11 mouse cellular contexts compared by ENCODE assay signal in genomic region chr9:57601353-57601706, GRCm38 (mm10). TPM values are rescaled to one million over a fixed set of nuclear protein-coding genes. Genes with fewer than 3 reads are reported as not detected.
DNase-seq lines count a peak whose midpoint lies in the region; ATAC-seq and TF ChIP-seq lines count a peak whose summit lies in the region.
"Had no signal": no experiment of that assay in that cellular context is flagged by ENCODE, and none has a peak within 500 bp of the region (broad histone marks: within the 10 kb centered on the region; RNA-seq: fewer than 3 reads in every experiment).

No protein-coding gene starts in this region.

- no peak for TF ChIP-seq POLR2A in heart, adult 2 months (IDR thresholded peaks at IDR 0.05; ENCODE audit: insufficient read depth, low read depth, low read length)

- peaks cover 63% of the 10 kb centered on the region for H3K4me1 ChIP-seq in heart, embryonic 10.5 days
- 0 out of 2 replicates have a peak, but pooled peaks cover 2% of the 10 kb centered on the region for H3K4me1 ChIP-seq in heart, adult 2 months (ENCODE audit: control insufficient read depth, insufficient read depth, low read length)
- H3K4me1 ChIP-seq in liver, embryonic 11.5 days (replicated peaks; ENCODE audit: control insufficient read depth, insufficient read depth, low read length) = peaks cover 15% of the 10 kb centered on the region

- H3K36me3 ChIP-seq in heart, embryonic 10.5 days = peaks cover under 1% of the 10 kb centered on the region; the same call in 1 of the 2 replicates
- H3K36me3 ChIP-seq in heart, adult 2 months (ENCODE audit: control insufficient read depth, insufficient read depth, low read length) = no peaks in the 10 kb centered on the region
- no peaks in the 10 kb centered on the region for H3K36me3 ChIP-seq in liver, embryonic 11.5 days (ENCODE audit: control insufficient read depth, insufficient read depth, low read length)
- H3K36me3 ChIP-seq: limb, embryonic 10.5 days had no signal

- peak overlapping the region; percentile 68 for H3K27ac ChIP-seq in heart, embryonic 10.5 days
- no peak overlapping the region; the same call in 1 of the 2 replicates for H3K27ac ChIP-seq in heart, adult 2 months
- no peak overlapping the region for H3K27ac ChIP-seq in liver, embryonic 11.5 days (ENCODE audit: low read depth, low read length)
- H3K27ac ChIP-seq: limb, embryonic 10.5 days had no signal

- no peak for DNase-seq in heart, embryonic 10.5 days (ENCODE audit: low spot score)
- DNase-seq in heart, adult 2 months = no peak
- peak; percentile 86 for DNase-seq in 3134 (ENCODE audit: extremely low read depth, insufficient read length, low spot score)
- peak; percentile 92 for DNase-seq in brain, adult 2 months (ENCODE audit: low read depth, low spot score)
- peak; percentile 62 to 76 for DNase-seq in layer of hippocampus, postnatal 36 days
- DNase-seq in T-cell, adult 2 months (ENCODE audit: low spot score) = no peak
- no peak for DNase-seq in urinary bladder, postnatal 4 days (ENCODE audit: low spot score in 2 of 2)
- no peak for DNase-seq in liver, embryonic 11.5 days (ENCODE audit: low spot score)

- TF ChIP-seq CTCF in heart, adult 2 months (IDR thresholded peaks at IDR 0.05) = no peak

- TF ChIP-seq EP300 in heart, adult 2 months (IDR thresholded peaks at IDR 0.05; ENCODE audit: insufficient read depth, low read depth, low read length) = no peak

- peaks cover 17% of the 10 kb centered on the region for H3K27me3 ChIP-seq in heart, embryonic 10.5 days (ENCODE audit: insufficient read depth, poor library complexity, severe bottlenecking)
- peaks cover 4% of the 10 kb centered on the region for H3K27me3 ChIP-seq in heart, adult 2 months (ENCODE audit: control insufficient read depth, insufficient read depth, low read length)
- peaks cover 18% of the 10 kb centered on the region for H3K27me3 ChIP-seq in liver, embryonic 11.5 days (replicated peaks; ENCODE audit: control insufficient read depth, insufficient read depth, low read length)

- H3K79me2 ChIP-seq in heart, adult 2 months (replicated peaks; ENCODE audit: control insufficient read depth, insufficient read depth, low read length) = no peaks in the 10 kb centered on the region

- no peak overlapping the region for H3K9ac ChIP-seq in heart, adult 2 months (ENCODE audit: low read depth, low read length)
- no peak overlapping the region for H3K9ac ChIP-seq in liver, embryonic 11.5 days (ENCODE audit: low read depth, low read length)

- no peaks in the 10 kb centered on the region for H3K9me3 ChIP-seq in heart, embryonic 10.5 days
- H3K9me3 ChIP-seq in liver, embryonic 11.5 days (ENCODE audit: control insufficient read depth, low read length) = no peaks in the 10 kb centered on the region
- H3K9me3 ChIP-seq: limb, embryonic 10.5 days had no signal

- no peak overlapping the region for H3K4me3 ChIP-seq in heart, embryonic 10.5 days
- no peak overlapping the region for H3K4me3 ChIP-seq in heart, adult 2 months
- H3K4me3 ChIP-seq in liver, embryonic 11.5 days (ENCODE audit: low read depth, low read length) = no peak overlapping the region
- H3K4me3 ChIP-seq: limb, embryonic 10.5 days had no signal

- 42% methylated on average over 2 of the region's 2 CpGs for WGBS in heart, embryonic 10.5 days
- whole genome bisulfite sequencing in heart, adult 2 months = 13% methylated on average over 2 of the region's 2 CpGs
- WGBS in liver, embryonic 11.5 days = 64% methylated on average over 2 of the region's 2 CpGs

- no peak for ATAC-seq in liver, embryonic 11.5 days (replicated peaks; ENCODE audit: low FRiP score)

- intact Hi-C loops in heart, adult 2 months (cut with DNase I) = no loop called here

- no peak overlapping the region for H3K4me2 ChIP-seq in liver, embryonic 11.5 days

RNA-seq across cellular contexts. Expression of gene Cplx3, which starts 4.8 kb away (rescaled TPM):
- 0.15 TPM in 1 of 2 replicates, not detected in the other for polyA plus RNA-seq in heart, embryonic 10.5 days (2016; fragmentation: Nextera tagmentation; extraction: Ambion mirVana)
- total RNA-seq in heart, adult 2 months (2021) = not detected
- polyA plus RNA-seq in heart, adult 2 months (2012; rRNA removed) = not detected in 2 replicates
- 1 to 10 TPM; 3.6 to 3.7 TPM for total RNA-seq in layer of hippocampus, postnatal 36 days (2021)
- polyA plus RNA-seq in liver, embryonic 11.5 days (2014; fragmentation: Nextera tagmentation; extraction: Ambion mirVana) = not detected in 2 replicates
- total RNA-seq: megakaryocyte progenitor cell, adult 5-6 weeks had no signal
- polyA plus RNA-seq: gonadal fat pad, adult 2 months; limb, embryonic 10.5 days had no signal

RNA-seq across cellular contexts. Expression of gene Ulk3, which starts 12.1 kb away (rescaled TPM):
- polyA plus RNA-seq in heart, embryonic 10.5 days (2016; fragmentation: Nextera tagmentation; extraction: Ambion mirVana) = 17.4 and 21.8 TPM in 2 replicates
- 1 to 10 TPM; 5.7 to 6.7 TPM for total RNA-seq in heart, adult 2 months (2021)
- 19.1 and 23.3 TPM in 2 replicates for polyA plus RNA-seq in heart, adult 2 months (2012; rRNA removed)
- total RNA-seq in layer of hippocampus, postnatal 36 days (2021) = 10 to 100 TPM; 23.0 to 31.3 TPM
- polyA plus RNA-seq in liver, embryonic 11.5 days (2014; fragmentation: Nextera tagmentation; extraction: Ambion mirVana) = 8.4 and 11.6 TPM in 2 replicates

RNA-seq across cellular contexts. Expression of gene Lman1l, which starts 19.2 kb away (rescaled TPM):
- polyA plus RNA-seq in heart, embryonic 10.5 days (2016; fragmentation: Nextera tagmentation; extraction: Ambion mirVana) = not detected in 2 replicates
- not detected for total RNA-seq in heart, adult 2 months (2021)
- polyA plus RNA-seq in heart, adult 2 months (2012; rRNA removed) = 0.20 TPM in 1 of 2 replicates, not detected in the other
- not detected for total RNA-seq in layer of hippocampus, postnatal 36 days (2021)
- polyA plus RNA-seq in liver, embryonic 11.5 days (2014; fragmentation: Nextera tagmentation; extraction: Ambion mirVana) = not detected in 2 replicates
- total RNA-seq: megakaryocyte progenitor cell, adult 5-6 weeks had no signal
- polyA plus RNA-seq: gonadal fat pad, adult 2 months; limb, embryonic 10.5 days had no signal

RNA-seq across cellular contexts. Expression of gene Scamp2, which starts 40.6 kb away (rescaled TPM):
- polyA plus RNA-seq in heart, embryonic 10.5 days (2016; fragmentation: Nextera tagmentation; extraction: Ambion mirVana) = 53.5 and 53.9 TPM in 2 replicates
- total RNA-seq in heart, adult 2 months (2021) = 10 to 100 TPM; 25.7 to 26.7 TPM
- 43.9 and 54.8 TPM in 2 replicates for polyA plus RNA-seq in heart, adult 2 months (2012; rRNA removed)
- total RNA-seq in layer of hippocampus, postnatal 36 days (2021) = 10 to 100 TPM; 24.6 to 25.5 TPM
- polyA plus RNA-seq in liver, embryonic 11.5 days (2014; fragmentation: Nextera tagmentation; extraction: Ambion mirVana) = 47.6 and 50.3 TPM in 2 replicates

RNA-seq across cellular contexts. Expression of gene Mpi, which starts 48.8 kb away (rescaled TPM):
- 80.6 and 102 TPM in 2 replicates for polyA plus RNA-seq in heart, embryonic 10.5 days (2016; fragmentation: Nextera tagmentation; extraction: Ambion mirVana)
- 100 to 1,000 TPM; 119 to 132 TPM for total RNA-seq in heart, adult 2 months (2021)
- polyA plus RNA-seq in heart, adult 2 months (2012; rRNA removed) = 146 and 266 TPM in 2 replicates
- 10 to 100 TPM; 65.9 to 66.3 TPM for total RNA-seq in layer of hippocampus, postnatal 36 days (2021)
- polyA plus RNA-seq in liver, embryonic 11.5 days (2014; fragmentation: Nextera tagmentation; extraction: Ambion mirVana) = 25.8 and 28.0 TPM in 2 replicates

Comparison
In these comparisons a context has a peak if more than half of its experiments do, and no peak if none do; other contexts are left out.
1. DNase-seq: peak in 3134 (single experiment), brain, adult 2 months (single experiment) and layer of hippocampus, postnatal 36 days (2 of 2); none in heart, embryonic 10.5 days (single experiment), heart, adult 2 months (0 of 2), T-cell, adult 2 months (single experiment), urinary bladder, postnatal 4 days (0 of 2) and liver, embryonic 11.5 days (single experiment).